Mouse (Mus musculus) cerebellum, adult 11 months (tissue): Measurements from ENCODE around the gene Tapt1.

Experiments
- DNase-seq: peaks from one replicate; pipeline ENCODE4 v3.0.0; 2022

The Tapt1 gene

DNA sequence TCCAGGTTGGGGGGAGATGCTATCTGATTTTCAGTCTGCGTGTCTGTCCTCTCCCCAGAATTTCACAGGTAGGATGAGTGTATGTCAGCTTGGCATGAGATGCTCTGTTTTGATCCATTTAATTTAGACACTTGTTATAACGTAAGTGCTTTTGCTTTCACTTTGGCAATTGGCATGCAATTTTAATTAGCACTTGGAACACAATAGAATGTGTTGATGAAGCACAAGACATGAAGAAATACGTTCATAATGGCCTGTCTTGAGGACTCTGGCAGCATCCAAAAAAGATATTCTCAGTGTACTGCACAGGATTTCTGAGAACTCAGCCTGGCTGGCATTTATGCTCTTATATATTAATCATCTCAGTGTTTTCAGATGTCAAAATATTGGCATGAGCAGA, 7.5 kb upstream of the Tapt1 start:
- DNase-seq, result no peak

GRCm38 (mm10) chr5:44228756-44229155, 2.3 kb upstream of the Tapt1 start:
- DNase-seq, result no peak

- DNase-seq, result no peak
Observed at GRCm38 (mm10) chr5:44228323-44228722, 1.9 kb upstream of the Tapt1 start.

GRCm38 (mm10) chr5:44227462-44227840, 1.0 kb upstream of the Tapt1 start:
- DNase-seq, result no peak

DNA sequence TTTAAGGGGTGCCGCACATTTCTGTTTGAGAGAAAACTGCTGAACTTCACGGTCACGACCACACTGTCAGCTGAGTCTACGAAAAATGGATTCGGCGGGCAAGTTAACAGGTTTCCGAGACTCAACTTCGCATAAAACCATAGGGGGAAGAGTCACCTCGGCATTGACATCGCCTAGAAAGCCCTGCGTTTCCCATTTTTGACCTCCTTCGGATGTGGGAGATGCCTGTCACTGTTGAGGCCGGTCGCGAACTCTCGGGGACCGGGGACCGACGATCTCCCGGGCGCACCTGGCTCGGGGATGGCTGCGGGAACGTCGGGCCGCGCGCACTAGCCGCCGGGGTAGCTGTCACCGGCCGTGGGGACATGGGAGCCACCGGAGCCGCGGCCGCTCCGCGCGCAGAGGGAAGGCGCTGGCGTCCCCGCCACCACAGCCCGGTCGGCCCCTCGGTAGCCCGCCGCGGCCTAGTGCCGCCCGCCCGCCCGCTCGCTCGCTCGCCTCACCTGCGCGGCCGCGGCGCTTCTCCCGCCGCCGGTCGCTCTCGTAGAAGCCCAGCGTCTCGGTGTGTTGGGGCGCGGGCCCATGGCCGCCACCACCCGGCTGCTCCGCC, 410 bp downstream of the Tapt1 start:
- DNase-seq, result no peak

GRCm38 (mm10) chr5:44224916-44225600, 1.4 kb downstream of the Tapt1 start:
- no peak for DNase-seq

DNA sequence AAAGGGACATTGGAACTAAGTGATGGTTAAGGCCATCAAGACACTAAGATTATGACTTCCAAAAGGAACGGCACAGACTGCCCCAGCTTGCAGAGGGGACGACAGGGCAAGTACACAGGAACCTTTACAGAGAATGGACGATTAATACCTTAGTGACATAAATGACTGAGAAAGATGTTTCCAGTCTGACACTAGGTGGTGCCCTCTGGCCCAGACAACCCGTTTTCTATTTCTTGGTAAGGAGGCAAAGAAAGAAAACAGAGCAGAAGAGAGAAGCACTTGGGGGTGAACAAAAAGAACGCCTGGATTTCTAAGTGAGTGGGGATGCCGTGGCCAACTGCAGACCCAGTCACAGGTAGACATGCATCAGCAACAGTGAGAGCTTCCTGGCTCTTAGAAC, 2.2 kb downstream of the Tapt1 start:
- DNase-seq, result peak; percentile 51

DNA sequence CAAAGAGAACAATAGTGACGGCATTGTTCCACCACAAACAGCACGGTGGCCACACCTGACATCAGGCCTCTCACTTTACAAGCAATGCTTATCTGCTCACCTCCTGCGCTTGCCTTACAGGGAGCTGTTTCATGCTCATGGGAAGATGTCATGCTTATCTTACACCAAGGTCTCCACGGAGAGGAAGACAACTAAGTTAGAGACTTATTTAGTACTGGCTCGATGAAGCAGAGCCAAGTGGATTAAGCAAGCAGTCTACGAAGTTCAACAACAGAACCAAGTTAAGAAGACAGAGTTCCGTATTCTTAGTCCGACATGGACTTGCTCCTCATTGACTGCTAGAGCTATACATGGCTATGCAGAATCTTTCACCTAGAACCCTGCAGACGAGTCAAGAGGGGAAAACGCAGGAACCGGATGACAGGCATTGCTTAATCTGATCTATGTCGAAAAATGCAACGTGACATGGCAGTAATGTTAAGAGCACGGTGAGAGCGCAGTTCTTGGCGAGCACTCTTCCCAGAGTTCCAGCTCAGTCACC, 3.0 kb downstream of the Tapt1 start:
- DNase-seq, result no peak

DNA sequence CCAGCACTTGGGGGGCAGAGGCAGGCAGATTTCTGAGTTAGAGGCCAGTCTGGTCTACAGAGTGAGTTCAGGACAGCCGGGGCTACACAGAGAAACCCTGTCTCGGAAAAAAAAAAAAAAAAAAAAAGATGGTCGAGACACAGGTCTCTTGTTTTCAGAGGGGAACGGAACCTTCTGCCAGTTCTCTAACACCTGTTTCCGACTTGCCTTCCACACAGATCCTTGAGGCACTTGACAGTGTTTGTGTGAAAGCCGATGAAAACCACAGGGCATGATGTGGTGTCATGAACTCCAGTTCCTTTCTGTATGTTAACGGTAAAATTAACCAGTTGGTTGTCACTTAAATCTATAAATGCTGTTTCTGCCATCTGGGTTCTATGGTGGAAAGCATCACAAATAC, 6.0 kb downstream of the Tapt1 start:
- no peak for DNase-seq

- DNase-seq, result no peak
Observed at GRCm38 (mm10) chr5:44219871-44220270, 6.6 kb downstream of the Tapt1 start.

DNA sequence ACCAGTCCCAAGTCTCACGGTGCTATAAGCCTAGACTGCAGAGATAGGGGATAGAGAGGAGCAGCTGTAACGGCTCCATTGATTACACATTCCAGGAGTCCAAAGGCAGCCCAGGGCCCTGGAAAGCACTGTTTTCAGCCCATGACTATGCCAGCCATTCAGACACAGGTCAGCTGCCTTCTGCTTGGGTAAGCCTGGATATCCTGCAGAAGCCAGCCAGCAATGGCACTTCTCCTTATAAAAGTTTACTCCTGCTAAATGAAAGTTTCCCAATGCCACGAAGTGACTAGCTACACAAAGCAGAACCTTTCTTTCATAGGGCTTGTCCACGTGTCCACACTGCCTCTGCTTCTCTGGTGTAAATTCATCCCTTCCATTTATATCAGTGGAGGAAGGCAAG, 7.9 kb downstream of the Tapt1 start:
- DNase-seq, result no peak

GRCm38 (mm10) chr5:44217685-44218041, 8.8 kb downstream of the Tapt1 start:
- no peak for DNase-seq

DNA sequence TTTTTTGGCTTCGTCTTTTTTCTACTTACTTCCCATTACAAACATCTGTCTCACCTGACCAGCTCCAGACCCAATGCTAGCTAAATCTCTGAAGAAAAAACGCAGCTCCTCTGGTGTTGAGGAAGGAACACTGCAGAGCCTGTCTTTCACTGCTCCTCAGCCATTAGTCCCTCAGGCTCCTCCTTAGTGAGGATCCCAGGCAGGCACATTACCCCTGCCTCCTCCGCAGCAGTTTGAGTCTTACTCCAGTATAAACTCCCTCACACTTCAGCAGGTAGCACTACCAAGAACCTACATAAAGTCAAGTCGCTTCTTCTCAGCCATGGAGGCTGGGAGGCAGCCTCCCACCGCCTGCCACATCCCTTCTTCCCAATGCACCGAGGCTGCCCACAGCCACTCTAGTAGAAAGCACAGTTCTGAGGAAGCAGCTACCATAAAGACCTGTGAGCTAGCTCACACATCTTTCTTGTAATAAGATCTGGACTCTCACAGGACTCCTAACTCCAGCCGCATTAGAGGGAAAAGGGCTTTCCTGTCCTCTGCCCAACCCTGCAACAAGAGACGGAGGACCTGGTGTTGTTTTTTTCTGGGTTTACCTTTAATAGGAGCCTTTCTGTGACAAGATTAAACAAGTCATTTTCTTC, 9.3 kb downstream of the Tapt1 start:
- no peak for DNase-seq

DNA sequence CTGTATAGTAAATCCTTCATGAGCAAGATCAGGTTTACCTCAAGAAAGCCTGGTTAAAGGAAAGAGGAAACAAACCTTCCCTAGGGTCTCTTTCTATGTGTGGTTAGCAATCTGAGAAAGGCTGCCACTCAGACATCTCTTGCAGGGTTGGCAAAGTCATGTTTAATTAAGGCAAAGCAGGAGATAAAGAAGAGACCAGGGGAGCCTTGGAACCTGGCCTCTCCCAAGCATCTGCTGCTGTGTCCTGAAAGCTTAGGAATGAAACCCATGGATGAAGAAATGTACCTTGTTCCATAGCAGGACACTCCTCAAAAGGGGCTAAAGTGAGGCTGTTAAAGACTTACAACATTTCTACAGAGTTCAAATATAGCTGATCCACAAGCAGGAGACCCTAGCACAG, 11.3 kb downstream of the Tapt1 start:
- DNase-seq, result peak; percentile 25

DNA sequence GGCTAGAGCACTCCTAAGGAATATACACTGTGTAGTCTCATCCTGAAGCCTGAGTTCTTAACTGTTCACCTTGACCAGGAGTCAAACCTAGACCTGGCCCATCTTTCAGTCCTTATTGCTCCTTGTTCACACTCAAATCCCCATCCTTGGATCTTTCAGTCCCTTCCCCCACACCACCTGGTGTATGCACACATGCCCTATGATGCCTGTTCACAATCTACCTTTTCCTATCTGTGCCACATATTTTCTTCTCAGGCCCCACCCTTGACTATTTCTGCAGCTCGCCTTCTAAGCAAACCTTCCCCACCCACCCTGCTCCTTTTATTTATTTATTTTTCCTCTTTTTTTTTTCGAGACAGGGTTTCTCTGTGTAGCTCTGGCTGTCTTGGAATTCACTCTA, 12.4 kb downstream of the Tapt1 start:
- peak; percentile 26 for DNase-seq

- DNase-seq, result no peak
Observed at GRCm38 (mm10) chr5:44213391-44213790, 13.0 kb downstream of the Tapt1 start.

GRCm38 (mm10) chr5:44211818-44212465, 14.5 kb downstream of the Tapt1 start:
- DNase-seq, result no peak

DNA sequence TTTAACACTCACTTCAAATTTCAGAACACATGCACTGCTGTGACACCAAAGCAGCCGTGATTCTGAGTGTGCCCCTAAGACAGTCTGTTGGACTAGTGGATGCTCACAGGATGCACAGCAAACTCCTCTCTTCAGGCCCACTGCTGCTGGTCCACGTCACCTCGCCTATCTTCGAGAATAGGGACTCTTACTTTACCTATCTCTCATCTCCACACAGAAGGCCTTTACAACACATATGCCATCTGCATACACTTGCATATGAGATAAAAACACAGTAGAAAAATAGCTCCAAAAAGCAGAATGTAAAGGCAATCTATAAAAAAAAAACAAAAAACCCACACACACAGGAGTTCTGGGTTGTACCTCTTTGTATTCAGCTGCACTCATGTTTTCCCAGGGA, 19.1 kb downstream of the Tapt1 start:
- no peak for DNase-seq

DNA sequence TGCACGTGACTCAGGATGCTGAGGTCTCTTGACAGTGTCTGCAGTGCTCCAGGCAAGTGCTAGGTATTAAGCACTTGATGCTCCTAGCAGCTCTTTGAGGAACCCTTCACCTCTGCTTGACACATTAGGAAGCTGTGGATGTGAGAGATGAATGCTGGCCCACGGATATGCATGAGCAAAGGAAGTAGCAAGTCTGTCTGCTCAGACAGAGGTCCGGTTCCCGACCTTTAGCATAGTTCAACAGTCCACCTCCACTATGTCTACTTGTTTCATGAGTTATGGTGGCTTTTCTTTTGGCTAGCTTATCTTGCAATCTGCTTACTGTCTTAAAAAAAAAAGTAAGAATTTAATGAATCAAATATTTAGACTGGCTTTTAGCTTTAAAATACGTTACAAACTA, 19.8 kb downstream of the Tapt1 start:
- no peak for DNase-seq

DNA sequence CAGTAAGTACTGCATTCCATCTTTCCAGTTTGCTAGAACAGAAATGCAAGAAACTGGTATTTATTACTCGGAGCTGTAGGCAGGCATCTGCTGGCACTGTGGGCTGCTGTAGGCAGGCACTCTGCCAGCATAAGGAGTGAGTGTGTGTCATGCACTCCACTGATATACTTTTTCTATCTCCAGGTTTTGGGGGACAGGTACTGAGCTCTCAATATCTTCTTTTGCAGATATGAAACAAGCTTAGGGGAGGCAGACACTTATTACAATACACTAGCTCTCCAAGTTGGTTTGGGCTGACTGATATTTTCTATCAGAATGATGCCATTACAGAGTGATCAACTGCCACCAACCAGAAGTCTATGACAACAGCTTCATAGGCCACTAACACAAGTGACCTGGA, 23.0 kb downstream of the Tapt1 start:
- peak; percentile 42 for DNase-seq

DNA sequence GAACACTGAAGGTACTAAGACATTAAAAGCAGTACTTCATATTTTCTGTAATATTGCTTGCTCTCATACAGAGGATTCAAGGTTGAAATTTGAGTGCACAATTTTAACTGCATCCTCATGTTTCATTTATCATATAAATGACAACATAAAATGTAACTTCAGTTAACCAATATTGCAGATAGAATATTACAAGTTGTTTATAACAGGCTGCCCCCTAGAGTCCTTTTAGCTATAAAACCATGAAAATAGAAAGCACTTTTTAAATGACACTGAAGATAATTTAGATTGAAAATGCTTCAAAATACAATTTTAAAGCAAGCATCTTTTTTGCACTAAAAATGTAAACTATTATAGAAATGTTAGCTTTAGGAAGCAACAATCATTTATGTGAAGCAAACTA, 24.8 kb downstream of the Tapt1 start:
- DNase-seq, result no peak

- no peak for DNase-seq
Observed at GRCm38 (mm10) chr5:44199109-44199508, 27.3 kb downstream of the Tapt1 start.

GRCm38 (mm10) chr5:44198471-44198870, 28.0 kb downstream of the Tapt1 start:
- DNase-seq, result no peak

DNA sequence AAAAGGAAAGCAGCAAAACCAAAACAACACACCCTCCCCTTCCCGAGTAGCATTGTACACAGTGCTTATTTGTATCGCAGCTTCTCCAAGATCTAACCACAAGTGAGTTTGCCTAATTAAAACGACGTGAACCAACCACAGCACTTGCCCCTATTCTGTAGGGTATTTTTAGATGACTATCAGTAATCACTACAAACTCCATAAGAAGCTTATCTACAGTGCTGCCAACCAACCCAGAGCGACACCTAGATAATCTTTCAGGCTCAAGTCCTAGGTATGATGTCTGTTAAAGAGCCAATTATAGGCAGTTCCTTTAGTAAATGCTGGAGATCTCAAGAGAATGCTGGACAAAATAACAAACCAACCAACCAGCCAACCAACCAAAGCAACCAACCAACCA, 28.6 kb downstream of the Tapt1 start:
- no peak for DNase-seq
